Mouse (Mus musculus) gastrocnemius, postnatal 25 days (tissue): ENCODE results near the gene Pnmal2. TPM values are rescaled to one million over a fixed set of nuclear protein-coding genes. Genes with fewer than 3 reads are reported as not detected.
"Not testable (repeated sequence)": the region's sequence is repeated elsewhere in the genome, so short reads cannot be mapped to it uniquely, and the experiment has no call there.

Experiments
- DNase-seq: peaks from one replicate; pipeline ENCODE4 v3.0.0; 2022
- total RNA-seq, 2 experiments: library from RNA; stranded (reverse); gene quantifications; 1 replicate in 1 of 2; 2 replicates in 1 of 2; pipeline ENCODE4 v1.2.3; 2021

Pnmal2 gene
- total RNA-seq, 2 experiments from 2014 or later: 2.3 to 3.3 TPM

DNA sequence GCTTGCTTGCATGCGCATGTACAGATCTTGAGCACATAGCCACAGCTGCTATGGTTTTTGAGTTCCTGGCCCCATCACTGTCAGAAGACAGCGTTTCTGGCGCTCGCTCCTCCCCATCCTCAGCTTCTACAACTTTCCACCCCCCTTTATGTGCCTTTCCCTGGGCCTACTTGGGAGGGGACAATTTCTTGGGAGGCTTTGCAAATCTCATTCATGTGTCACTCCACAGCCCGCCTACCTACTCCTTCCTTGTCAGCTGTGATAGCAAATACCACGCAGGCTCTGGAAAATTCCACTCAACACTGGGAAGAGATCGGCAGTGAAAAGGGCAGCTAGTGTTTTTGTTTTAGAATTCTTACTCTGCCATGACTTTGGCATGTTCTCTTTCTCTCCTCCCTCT, 4.2 kb upstream of the Pnmal2 start:
- DNase-seq: no peak

DNA sequence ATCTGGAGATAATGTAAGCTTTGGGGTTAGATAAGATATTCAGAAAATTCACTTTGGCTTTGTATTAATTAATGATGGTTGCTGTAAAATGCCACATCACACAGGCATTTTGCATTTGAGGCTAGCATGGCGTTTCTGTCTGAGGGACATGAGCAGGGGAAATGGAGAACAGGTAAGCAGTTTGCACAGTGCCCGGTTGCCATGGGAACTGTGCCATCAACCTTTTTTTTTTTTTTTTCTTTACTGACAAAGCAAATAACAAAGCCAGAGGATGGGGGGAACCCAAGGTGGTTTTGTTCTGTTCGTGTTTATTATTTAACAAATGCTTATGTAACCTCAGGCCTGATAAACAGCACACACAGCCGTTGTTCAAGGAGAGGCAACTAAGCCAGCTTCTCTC, 1.6 kb upstream of the Pnmal2 start:
- DNase-seq: no peak

- DNase-seq: no peak
These were observed 380 bp downstream of the Pnmal2 start for GRCm38 (mm10) chr7:16944808-16945315.

DNA sequence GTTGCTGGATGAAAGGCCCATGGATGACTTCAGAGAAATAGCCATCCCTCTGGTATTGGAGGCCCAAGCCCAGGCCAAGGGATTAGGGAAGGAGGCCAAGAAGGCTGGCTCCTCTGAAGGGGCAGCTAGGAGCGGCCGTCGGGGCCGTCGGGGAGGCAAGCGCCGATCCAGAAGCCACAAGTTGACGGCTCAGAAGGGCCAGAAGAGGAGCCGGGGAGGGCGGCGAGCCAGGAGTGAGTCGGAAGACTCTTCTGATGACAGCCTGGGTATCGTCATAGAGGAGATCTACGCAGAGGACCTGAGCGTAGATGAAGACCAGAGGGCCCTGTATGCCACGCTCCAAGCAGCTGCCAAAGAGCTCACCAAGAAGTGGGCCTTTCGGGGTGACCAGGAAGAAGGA, 937 bp downstream of the Pnmal2 start:
- no peak for DNase-seq

GRCm38 (mm10) chr7:16946441-16947348, 2.2 kb downstream of the Pnmal2 start:
- DNase-seq: no peak

GRCm38 (mm10) chr7:16947349-16947895, 2.9 kb downstream of the Pnmal2 start:
- no peak for DNase-seq

DNA sequence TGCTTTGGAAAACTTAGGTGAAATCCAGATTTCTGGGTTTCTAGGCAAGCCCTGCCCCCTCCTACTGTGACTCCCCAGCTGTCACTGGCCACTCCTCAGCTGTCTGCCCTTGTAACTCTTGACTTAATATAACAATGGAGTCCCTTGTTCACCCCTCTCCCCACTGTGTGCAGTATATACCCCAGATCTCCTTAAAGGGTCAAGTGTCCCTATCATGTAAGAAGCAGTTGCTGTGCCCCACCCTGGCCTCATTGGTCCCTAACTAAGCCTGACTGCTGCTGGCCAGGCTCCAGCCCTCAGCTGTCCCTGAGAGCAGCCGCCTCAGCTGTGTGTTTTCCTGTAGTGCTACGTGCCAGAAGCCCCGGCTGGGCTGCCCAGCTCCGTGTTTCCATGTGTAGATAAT, 3.5 kb downstream of the Pnmal2 start:
- peak; percentile 52 for DNase-seq

DNA sequence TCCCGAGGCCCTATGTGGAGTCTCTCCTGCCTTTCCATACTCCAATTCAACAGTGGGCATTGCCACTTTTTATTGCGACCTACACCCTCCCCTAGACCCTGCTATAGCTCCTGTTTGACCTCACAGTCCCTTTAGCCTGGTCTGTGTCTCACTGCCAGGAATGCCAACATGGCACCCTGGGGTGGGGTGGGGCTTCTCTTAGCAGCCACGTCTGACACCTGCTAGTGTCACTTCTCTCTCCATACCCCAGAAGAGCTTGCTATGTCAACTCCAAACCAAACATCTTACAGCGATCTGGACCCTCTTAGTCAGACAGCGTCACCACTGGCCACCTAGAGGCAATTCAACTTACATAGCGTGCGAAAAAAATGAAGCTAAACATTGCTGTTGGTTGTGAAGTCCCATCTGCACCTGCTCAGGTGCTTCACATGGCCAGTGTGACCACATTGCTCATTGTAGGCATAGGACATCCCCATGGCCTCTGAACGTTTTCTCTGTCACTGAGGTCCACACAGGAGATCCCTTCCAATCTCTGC, 4.5 kb downstream of the Pnmal2 start:
- no peak for DNase-seq

- peak; percentile 50 for DNase-seq
These were observed 5.7 kb downstream of the Pnmal2 start for GRCm38 (mm10) chr7:16949908-16950841.

DNA sequence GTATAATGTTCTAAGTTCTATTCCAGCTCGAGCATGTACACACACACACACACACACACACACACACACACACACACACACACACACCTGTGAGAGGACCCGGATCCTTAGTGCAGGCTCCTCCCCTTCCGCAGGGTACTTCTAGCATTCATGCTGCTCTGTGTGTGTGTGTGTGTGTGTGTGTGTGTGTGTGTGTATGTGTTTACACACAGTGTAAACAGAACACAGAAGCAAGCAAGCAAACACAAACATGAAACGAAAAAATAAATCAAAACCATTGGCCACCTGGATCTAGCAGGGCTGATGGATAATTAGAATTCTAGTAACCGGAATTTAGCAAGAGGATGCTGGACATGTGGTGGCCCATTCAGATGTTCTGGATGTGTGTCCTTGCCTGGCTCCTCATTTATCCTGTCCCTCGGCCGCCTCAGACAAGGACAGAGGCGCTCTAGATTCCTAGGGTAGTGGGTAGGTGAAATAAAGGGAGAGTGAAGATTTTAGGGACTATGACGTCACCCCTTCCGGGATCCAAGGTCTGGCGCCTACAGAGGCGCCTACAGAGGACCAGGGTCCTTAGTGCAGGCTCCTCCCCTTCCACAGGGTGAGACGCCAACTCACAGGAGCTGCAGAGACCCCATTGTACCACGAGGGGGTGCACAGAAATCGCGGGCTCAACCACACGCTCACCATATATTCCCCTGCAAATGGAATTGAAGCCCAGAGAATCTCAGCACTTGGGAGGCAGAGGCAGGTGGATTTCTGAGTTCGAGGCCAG, 6.6 kb downstream of the Pnmal2 start:
- peak; percentile 72 for DNase-seq

DNA sequence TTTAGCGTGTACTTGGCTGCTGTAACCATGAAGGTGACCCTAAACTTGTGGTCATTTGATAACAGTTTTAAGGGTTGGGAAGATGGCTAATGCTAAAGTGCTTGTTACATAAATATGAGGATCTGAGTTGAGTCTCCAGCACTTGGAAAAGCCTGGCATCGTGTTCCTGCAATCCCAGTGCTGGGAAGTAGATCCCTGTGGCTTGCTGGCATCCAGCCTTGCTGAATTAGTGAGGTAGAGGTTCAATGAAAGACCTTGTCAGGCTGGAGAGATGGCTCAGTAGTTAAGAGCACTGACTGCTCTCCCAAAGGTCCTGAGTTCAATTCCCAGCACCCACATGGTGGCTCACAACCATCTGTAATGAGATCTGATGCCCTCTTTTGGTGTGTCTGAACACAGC, 9.3 kb downstream of the Pnmal2 start:
- not testable (repeated sequence) for DNase-seq

DNA sequence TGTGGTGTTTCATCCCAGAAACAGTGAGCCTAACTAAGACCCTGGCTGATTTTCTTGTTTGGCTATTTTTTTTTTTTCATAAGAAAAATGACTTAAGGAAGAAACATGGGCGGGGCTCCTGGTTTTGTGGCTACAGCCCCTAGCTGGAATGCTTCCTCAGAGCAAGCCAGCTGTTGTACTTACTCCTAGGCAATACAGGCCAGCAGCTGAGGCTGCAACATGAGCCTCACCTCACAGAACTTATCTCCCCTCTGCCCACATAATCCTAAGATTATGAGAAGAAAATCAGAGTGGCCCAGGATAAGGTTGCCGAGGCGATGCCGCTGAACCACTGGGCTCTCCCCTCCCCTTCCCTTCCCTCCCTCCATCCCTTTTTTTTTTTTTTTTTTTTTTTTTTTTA, 11.2 kb downstream of the Pnmal2 start:
- DNase-seq: no peak

DNA sequence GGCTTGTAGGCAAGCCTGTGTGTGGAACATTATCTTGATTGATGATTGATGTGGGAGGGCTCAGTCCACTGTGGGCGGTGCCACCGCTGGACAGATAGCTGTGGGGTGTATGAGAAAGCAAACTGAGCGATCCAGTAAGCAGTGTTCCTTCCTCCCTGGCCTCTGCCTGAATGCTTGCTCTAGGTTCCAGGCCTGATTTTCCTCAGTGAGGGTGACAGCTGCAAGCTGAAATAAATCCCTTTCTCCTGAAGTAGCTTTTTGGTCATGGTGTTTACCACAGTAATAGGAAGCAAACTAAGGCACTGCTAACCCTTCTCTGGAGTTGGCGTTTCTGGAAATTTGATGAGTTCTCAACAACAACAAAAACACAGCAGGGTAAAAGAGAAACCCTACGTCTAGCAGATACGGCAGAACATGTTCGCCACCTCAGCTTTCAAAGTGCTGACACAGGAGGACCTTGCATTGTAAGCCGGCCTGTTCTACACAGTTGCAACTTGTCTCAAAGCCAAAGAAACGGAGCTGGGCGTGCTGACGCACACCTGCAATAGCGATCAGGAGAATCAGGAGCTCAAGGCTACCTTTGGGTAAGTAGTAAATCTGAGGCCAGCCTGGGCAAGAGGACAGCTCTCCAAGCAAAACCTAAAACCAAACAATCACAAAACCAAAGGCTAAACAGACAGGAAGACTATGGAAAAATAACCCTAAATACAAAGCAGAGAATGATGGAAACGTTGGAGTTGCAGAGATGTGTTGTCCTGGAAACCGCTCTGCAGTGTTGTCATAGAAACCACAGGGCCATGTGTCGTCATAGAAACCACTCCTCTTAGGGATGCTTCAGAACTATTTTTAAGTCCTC, 12.2 kb downstream of the Pnmal2 start:
- DNase-seq: no peak

DNA sequence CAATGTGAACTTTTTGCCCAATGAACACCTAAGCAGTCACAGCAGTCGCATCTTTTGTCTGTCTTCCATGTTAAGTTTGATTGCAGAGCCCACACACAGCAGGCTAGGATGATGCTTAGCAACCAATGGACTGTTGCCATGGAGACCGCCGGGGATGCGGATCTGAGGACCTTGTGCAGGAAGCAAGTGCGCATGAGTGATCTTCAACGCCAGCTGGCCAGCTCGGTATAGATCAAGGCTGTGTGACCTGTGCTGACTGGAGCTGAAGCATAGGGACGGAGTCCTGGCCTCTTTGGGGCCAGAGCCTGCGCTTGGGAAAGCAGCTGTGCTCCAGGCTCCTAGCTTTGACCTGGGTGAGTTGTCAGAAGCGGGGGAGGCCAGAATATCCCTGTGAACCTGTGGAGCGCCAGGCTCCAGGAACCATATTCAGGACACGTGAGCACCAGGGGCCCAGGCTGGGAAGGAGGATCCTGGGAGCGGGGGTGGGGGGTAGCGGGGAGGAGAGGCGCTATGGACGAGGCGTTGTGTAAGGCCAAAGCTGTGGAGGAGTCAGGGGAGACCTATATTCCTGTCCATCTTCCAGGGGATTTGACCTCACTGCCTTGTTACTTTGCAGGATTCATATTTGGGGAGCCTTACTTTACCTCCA, 15.2 kb downstream of the Pnmal2 start, which contains the start of gene Pnmal1:
TSS of gene Pnmal1 (plus strand) at position 141 of the 649 bp plus-strand sequence.
- DNase-seq: no peak

DNA sequence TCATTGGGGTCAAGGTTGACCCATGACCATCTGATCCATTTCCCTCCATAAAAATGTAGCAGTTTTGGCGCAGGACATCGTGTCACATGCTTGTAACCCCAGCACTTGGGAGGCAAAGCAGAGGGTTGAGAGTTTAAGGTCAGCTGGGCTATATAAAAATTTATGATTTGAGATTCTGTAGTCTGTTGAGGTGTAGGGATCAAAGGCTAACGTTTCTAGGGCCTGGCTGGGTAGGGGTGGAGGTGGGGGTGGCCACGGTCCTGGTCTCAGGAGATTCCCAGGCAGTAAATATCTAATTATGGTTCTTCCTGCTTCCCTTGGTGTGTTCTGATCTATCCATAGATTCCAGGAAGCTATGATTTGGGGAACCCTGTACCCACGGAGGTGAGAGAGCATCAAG, 17.2 kb downstream of the Pnmal2 start:
- DNase-seq: no peak

DNA sequence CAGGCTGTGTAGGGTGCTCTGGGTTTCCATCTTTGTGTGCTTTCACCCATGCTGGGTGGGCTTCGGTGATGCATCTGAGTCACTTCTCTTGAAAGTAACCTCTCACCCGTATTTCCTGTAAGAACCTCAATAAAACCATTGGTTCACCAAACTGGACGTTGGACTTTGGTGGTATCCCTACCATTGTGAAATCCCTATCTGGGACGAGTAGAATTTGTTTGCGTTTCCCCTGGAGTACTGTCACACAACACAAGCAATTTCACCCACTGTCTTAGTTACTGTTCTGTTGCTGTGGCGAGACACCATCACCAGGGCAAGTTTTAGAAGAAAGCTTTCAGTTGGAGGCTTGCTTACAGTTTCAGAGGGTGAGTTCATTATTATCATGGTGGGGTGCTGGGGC, 23.9 kb downstream of the Pnmal2 start:
- DNase-seq: no peak

- DNase-seq: no peak
These were observed 26.7 kb downstream of the Pnmal2 start for GRCm38 (mm10) chr7:16971160-16971559.

DNA sequence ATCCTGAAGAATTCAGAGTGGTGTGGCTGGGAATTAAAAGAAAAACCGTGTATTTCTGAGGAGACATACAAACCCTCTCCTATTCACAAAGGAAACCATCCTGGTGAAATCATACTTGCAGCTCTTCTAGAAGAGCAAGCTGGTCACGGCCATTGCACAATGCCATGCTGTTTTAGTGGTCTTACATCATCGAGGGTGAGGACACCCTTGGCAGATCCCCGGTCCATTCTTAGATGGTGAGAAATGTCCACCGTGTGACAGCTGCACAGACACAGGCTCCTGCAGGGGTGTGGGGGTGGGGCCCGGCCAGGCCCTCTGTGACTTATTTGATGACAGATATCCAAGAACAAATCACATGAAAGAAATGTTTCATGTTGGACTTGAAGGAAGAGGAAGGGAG, 29.5 kb downstream of the Pnmal2 start:
- peak; percentile 72 for DNase-seq

DNA sequence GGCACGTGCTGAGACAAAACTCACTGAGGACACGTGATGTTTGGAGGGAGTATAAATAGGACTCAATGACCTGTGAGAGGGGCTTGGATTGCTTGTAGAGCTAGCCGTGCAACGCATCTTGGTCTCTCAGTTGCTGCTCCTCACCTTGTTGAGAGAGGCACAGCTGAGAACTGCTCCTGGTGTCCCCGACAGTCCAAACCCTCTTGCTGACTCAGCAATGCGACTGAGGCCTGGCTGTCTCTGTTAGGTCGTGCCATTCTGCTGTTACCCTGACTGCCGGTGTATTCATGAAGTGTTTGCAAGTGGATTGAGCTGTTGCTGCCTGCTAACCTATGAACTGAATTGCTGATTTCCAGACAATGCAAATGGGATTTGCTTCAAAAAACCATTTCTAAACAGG, 31.8 kb downstream of the Pnmal2 start:
- no peak for DNase-seq

- no peak for DNase-seq
These were observed 33.7 kb downstream of the Pnmal2 start for GRCm38 (mm10) chr7:16978173-16978572.
